Mouse (Mus musculus) inflammation-experienced regulatory T-cells, adult 16 weeks (primary cell): Measurements from ENCODE around the gene Eif5. TPM values are rescaled to one million over a fixed set of nuclear protein-coding genes. Genes with fewer than 3 reads are reported as not detected.

Source experiments
- polyA plus RNA-seq: library from polyadenylated mRNA; unstranded; fragments of 100-300 nt; shearing (Covaris generic); gene quantifications from one replicate; pipeline ENCODE4 v1.2.1, GENCODE M21; 2017

The Eif5 gene
- polyA plus RNA-seq = 222 TPM

GRCm38 (mm10) chr12:111537796-111538291 is at the start of gene Eif5:
TSS of gene Eif5 (plus strand) at chr12:111538016.

GRCm38 (mm10) chr12:111574074-111574886 is 36.5 kb downstream of the Eif5 start, which contains the start of gene Mark3:
TSS of gene Mark3 (plus strand) at chr12:111574523.

Other genes with a start within 250 kb of the Eif5 start
- gene Cdc42bpb, start 160.3 kb upstream of the Eif5 start, polyA plus RNA-seq = 0.15 TPM
- not detected for gene Lbhd2, start 131.2 kb upstream of the Eif5 start, polyA plus RNA-seq
- 0.41 TPM for gene Exoc3l4, start 121.0 kb upstream of the Eif5 start, polyA plus RNA-seq
- gene Tnfaip2, start 95.5 kb upstream of the Eif5 start, polyA plus RNA-seq = 0.65 TPM
- not detected for gene Gm266, start 52.2 kb upstream of the Eif5 start, polyA plus RNA-seq
- gene Mark3, start 36.5 kb downstream of the Eif5 start, polyA plus RNA-seq = 14.7 TPM
- 57.8 TPM for gene Ckb, start 134.3 kb downstream of the Eif5 start, polyA plus RNA-seq
- gene Trmt61a, start 140.1 kb downstream of the Eif5 start, polyA plus RNA-seq = 19.8 TPM
- 46.0 TPM for gene Bag5, start 175.2 kb downstream of the Eif5 start, polyA plus RNA-seq
- 54.1 TPM for gene Apopt1, start 175.2 kb downstream of the Eif5 start, polyA plus RNA-seq
- 23.4 TPM for gene Klc1, start 220.8 kb downstream of the Eif5 start, polyA plus RNA-seq